ENCODE assay signal across 17 mouse cellular contexts in the genomic region with DNA sequence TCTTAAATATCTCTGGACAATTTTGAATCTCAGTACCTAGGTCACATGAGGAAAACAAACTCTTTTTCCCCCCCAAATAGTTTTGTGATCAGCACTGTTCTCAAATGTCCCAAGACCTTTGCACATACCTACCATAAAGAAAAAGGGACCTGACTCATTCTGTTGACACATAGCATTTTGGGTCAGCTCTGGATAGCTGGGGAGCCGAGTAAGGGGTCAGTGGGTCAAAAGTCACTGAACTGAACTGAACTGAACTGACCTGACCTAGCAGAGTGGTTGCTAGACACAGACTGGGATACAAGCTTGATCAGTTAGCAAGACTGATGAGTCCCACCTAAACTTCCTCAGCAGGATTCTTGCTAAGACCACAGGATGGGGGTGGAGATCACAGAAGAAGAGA.
"Had no signal": no experiment of that assay in that cellular context is flagged by ENCODE, and none has a peak within 500 bp of the region (broad histone marks: within the 10 kb centered on the region; RNA-seq: fewer than 3 reads in every experiment).

No protein-coding gene starts in this region.

- H3K36me3 ChIP-seq: liver, embryonic 13.5 days; lung, embryonic 15.5 days; midbrain, embryonic 12.5 days; midbrain, embryonic 15.5 days; neural tube, embryonic 12.5 days; stomach, embryonic 15.5 days had no signal

- H3K4me3 ChIP-seq: liver, embryonic 13.5 days; lung, embryonic 15.5 days; midbrain, embryonic 12.5 days; midbrain, embryonic 15.5 days; neural tube, embryonic 12.5 days; stomach, embryonic 15.5 days had no signal

- ATAC-seq: lung, postnatal 0 days; midbrain, embryonic 15.5 days had no signal

- H3K9ac ChIP-seq: liver, embryonic 13.5 days; lung, embryonic 15.5 days; midbrain, embryonic 12.5 days; midbrain, embryonic 15.5 days; neural tube, embryonic 12.5 days; stomach, embryonic 15.5 days had no signal

- H3K4me2 ChIP-seq: liver, embryonic 13.5 days; lung, embryonic 15.5 days; midbrain, embryonic 12.5 days; midbrain, embryonic 15.5 days; neural tube, embryonic 12.5 days; stomach, embryonic 15.5 days had no signal

- DNase-seq: liver, embryonic 13.5 days; lung, adult 2 months; lung, postnatal 14 days; lung, postnatal 36 days; right cerebral cortex, postnatal 14 days; thymus, adult 2 months; thymus, postnatal 25 days; thymus, postnatal 4 days had no signal

- H3K27me3 ChIP-seq: midbrain, embryonic 15.5 days; neural tube, embryonic 12.5 days had no signal

- H3K9me3 ChIP-seq: liver, embryonic 13.5 days; lung, embryonic 15.5 days; megakaryocyte, embryonic 14.5 days; midbrain, embryonic 12.5 days; midbrain, embryonic 15.5 days; neural tube, embryonic 12.5 days; stomach, embryonic 15.5 days had no signal

- H3K27ac ChIP-seq: liver, embryonic 13.5 days; lung, embryonic 15.5 days; macrophage; midbrain, embryonic 12.5 days; midbrain, embryonic 15.5 days; neural tube, embryonic 12.5 days; stomach, embryonic 15.5 days; stomach, postnatal 0 days had no signal
